Mouse (Mus musculus) myocyte (in vitro differentiated cells): ENCODE measurements around the gene Map4k3.

Experiments used
- E2F4 ChIP-seq: IDR thresholded peaks from one replicate; pipeline ENCODE4 v1.6.1; 2011; ENCODE audit warnings: mild to moderate bottlenecking, control low read depth, moderate library complexity; ENCODE audit not compliant: insufficient read depth
- MYOG ChIP-seq, 3 experiments: IDR thresholded peaks; one replicate each; pipeline ENCODE4 v1.6.1; 2011; ENCODE audit warnings: control low read depth in 2 of 3, low read depth in 2 of 3, mild to moderate bottlenecking in 2 of 3; ENCODE audit not compliant: insufficient read length in 2 of 3, control insufficient read depth in 1 of 3, insufficient read depth in 1 of 3
- POLR2A ChIP-seq: IDR thresholded peaks from one replicate; pipeline ENCODE4 v1.6.1; 2011; ENCODE audit warnings: low read depth, mild to moderate bottlenecking, control low read depth, moderate library complexity; ENCODE audit not compliant: insufficient read length
- POLR2AphosphoS2 ChIP-seq: IDR thresholded peaks from one replicate; pipeline ENCODE4 v1.6.1; 2011; ENCODE audit warnings: low read depth, control low read depth; ENCODE audit not compliant: insufficient read length

- TF ChIP-seq POLR2A: no peak
- no peak for TF ChIP-seq E2F4
- no peak for TF ChIP-seq MYOG (IDR thresholded peaks at IDR 0.05; ENCODE audit: control insufficient read depth in 1 of 3, insufficient read depth in 1 of 3, insufficient read length in 2 of 3, low read depth in 2 of 3)
- TF ChIP-seq POLR2AphosphoS2: no peak
These were observed 21.1 kb downstream of the Map4k3 start for GRCm38 (mm10) chr17:80707176-80707575.
